Comparison of ENCODE assay signal across 13 mouse cellular contexts in the genomic region with DNA sequence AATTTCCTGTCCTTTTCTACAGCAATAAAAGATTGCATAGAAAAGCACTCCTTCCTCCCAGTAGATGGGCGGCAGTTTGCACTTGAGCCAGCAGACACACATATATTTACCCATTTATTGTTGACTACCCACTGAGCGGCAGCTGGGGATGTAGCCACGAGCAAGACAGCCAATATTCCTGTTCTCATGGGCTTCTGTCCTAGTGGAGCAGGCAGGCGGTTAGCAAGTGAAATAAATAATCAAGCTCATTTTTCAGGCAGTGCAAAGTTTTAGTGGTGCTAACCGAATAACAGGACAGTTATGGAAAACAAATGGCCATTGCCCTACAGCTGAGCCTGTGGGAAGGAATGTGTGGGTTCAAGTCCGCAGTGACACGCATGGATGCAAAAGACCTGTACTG.
"Had no signal": no experiment of that assay in that cellular context is flagged by ENCODE, and none has a peak within 500 bp of the region (broad histone marks: within the 10 kb centered on the region; RNA-seq: fewer than 3 reads in every experiment).

No protein-coding gene starts in this region.

- H3K4me1 ChIP-seq: liver, embryonic 13.5 days; lung, embryonic 15.5 days; midbrain, embryonic 15.5 days; stomach, embryonic 15.5 days had no signal

- H3K4me3 ChIP-seq: kidney, embryonic 15.5 days; limb, embryonic 15.5 days; liver, embryonic 13.5 days; lung, embryonic 15.5 days; megakaryocyte, embryonic 14.5 days; midbrain, embryonic 15.5 days; stomach, embryonic 15.5 days had no signal

- H3K27me3 ChIP-seq: kidney, embryonic 15.5 days; limb, embryonic 15.5 days; liver, embryonic 13.5 days; lung, embryonic 15.5 days; megakaryocyte, embryonic 14.5 days; midbrain, embryonic 15.5 days; stomach, embryonic 15.5 days had no signal

- H3K36me3 ChIP-seq: kidney, embryonic 15.5 days; limb, embryonic 15.5 days; liver, embryonic 13.5 days; lung, embryonic 15.5 days; midbrain, embryonic 15.5 days; stomach, embryonic 15.5 days had no signal

- DNase-seq: liver, embryonic 13.5 days; liver, postnatal 0 days; lung, postnatal 14 days; right cerebral cortex, postnatal 14 days; thymus, adult 2 months; thymus, postnatal 25 days had no signal

- H3K27ac ChIP-seq: kidney, embryonic 15.5 days; limb, embryonic 15.5 days; liver, embryonic 13.5 days; lung, embryonic 15.5 days; macrophage; midbrain, embryonic 15.5 days; stomach, embryonic 15.5 days had no signal
